Mouse (Mus musculus) intestine, postnatal 0 days (tissue): Measurements from ENCODE around the gene Dtx2. TPM values are rescaled to one million over a fixed set of nuclear protein-coding genes. Genes with fewer than 3 reads are reported as not detected.
"Not testable (repeated sequence)": the region's sequence is repeated elsewhere in the genome, so short reads cannot be mapped to it uniquely, and the experiment has no call there.

ENCODE experiments used
- ATAC-seq: fragments of 200-750 bp; cut with Nextera tagmentation; 2 replicates; pipeline ENCODE4 v1.8.0; 2017; ENCODE audit warnings: mild to moderate bottlenecking, moderate TSS enrichment, moderate library complexity
- H3K27ac ChIP-seq: fragments of 300-500 bp; sonication (generic); 2 replicates; pipeline ENCODE4 v1.5.1; 2014; ENCODE audit warnings: mild to moderate bottlenecking, low read depth, low read length, moderate library complexity
- H3K27me3 ChIP-seq: fragments of 300-500 bp; sonication (generic); replicated peaks from 2 replicates; pipeline ENCODE4 v1.6.1; 2014; ENCODE audit warnings: low read length, mixed read lengths; ENCODE audit not compliant: control insufficient read depth, insufficient read depth
- H3K36me3 ChIP-seq: fragments of 300-500 bp; sonication (generic); 2 replicates; pipeline ENCODE4 v1.6.1; 2014; ENCODE audit warnings: mild to moderate bottlenecking, moderate library complexity; ENCODE audit not compliant: control insufficient read depth, insufficient read depth
- H3K4me1 ChIP-seq: fragments of 300-500 bp; sonication (generic); replicated peaks from 2 replicates; pipeline ENCODE4 v1.6.1; 2014; ENCODE audit warnings: antibody characterized with exemption, low read length, mixed read lengths; ENCODE audit not compliant: control insufficient read depth, insufficient read depth
- H3K4me2 ChIP-seq: fragments of 300-500 bp; sonication (generic); replicated peaks from 2 replicates; pipeline ENCODE4 v1.6.1; 2014; ENCODE audit warnings: low read depth, mild to moderate bottlenecking, moderate library complexity
- H3K4me3 ChIP-seq: fragments of 300-500 bp; sonication (generic); 2 replicates; pipeline ENCODE4 v1.5.1; 2014; ENCODE audit warnings: low read depth, low read length
- H3K9ac ChIP-seq: fragments of 300-500 bp; sonication (generic); 2 replicates; pipeline ENCODE4 v1.6.1; 2014; ENCODE audit warnings: mild to moderate bottlenecking, low read depth, low read length
- H3K9me3 ChIP-seq: fragments of 300-500 bp; sonication (generic); 2 replicates; pipeline ENCODE4 v1.6.1; 2016; ENCODE audit warnings: mixed run types; ENCODE audit not compliant: control insufficient read depth
- CTCF ChIP-seq: sonication (generic); IDR thresholded peaks from 2 replicates; pipeline ENCODE4 v1.5.1; 2016; ENCODE audit warnings: low read depth, mild to moderate bottlenecking, control low read depth, antibody characterized with exemption, moderate library complexity
- WGBS: fragments of 180-500 bp; shearing (Covaris S2); extraction: QIAGEN DNeasy Blood & Tissue Kit; methylation state at CpG from one replicate; pipeline ENCODE4 v1.1.7; 2014; 5-methylcytosine and 5-hydroxymethylcytosine counted together
- polyA plus RNA-seq: library from polyadenylated mRNA; unstranded; fragments of >200 nt; fragmentation: Nextera tagmentation; extraction: Ambion mirVana; gene quantifications from 2 replicates; pipeline ENCODE4 v1.2.1, GENCODE M21; 2015

Gene Dtx2
- polyA plus RNA-seq, 1 experiment from 2014 or later, result 10.5 TPM

- Histone ChIP-seq H3K4me3 (no peak overlapping the region), H3K9me3 (no peaks in the 10 kb centered on the region), H3K4me2 (peak overlapping the region; percentile 45), H3K9ac (no peak overlapping the region), H3K4me1 (0 out of 2 replicates have a peak, but pooled peaks cover 8% of the 10 kb centered on the region), H3K27me3 (no peaks in the 10 kb centered on the region), H3K36me3 (no peaks in the 10 kb centered on the region), H3K27ac (no peak overlapping the region)
- 25% methylated on average over 5 of the region's 5 CpGs for WGBS
- no peak for TF ChIP-seq CTCF
- ATAC-seq, result no peak
These were observed 45.6 kb downstream of the Dtx2 start for GRCm38 (mm10) chr5:136040210-136040609.

- H3K4me2 ChIP-seq, result no peak overlapping the region
- H3K27me3 ChIP-seq, result no peaks in the 10 kb centered on the region
- H3K9ac ChIP-seq, result no peak overlapping the region
- TF ChIP-seq CTCF, result no peak
- H3K27ac ChIP-seq, result no peak overlapping the region
- no peak overlapping the region for H3K4me3 ChIP-seq
- 0 out of 2 replicates have a peak, but pooled peaks cover 8% of the 10 kb centered on the region for H3K4me1 ChIP-seq
- H3K36me3 ChIP-seq, result no peaks in the 10 kb centered on the region
- no peak for ATAC-seq
- no peaks in the 10 kb centered on the region for H3K9me3 ChIP-seq
- 54% methylated on average over 2 of the region's 2 CpGs for WGBS
These were observed 46.7 kb downstream of the Dtx2 start for GRCm38 (mm10) chr5:136041260-136041659.

- no peaks in the 10 kb centered on the region for H3K27me3 ChIP-seq
- no peak for TF ChIP-seq CTCF
- ATAC-seq, result no peak
These were observed 47.1 kb downstream of the Dtx2 start for GRCm38 (mm10) chr5:136041666-136042065.

GRCm38 (mm10) chr5:136044865-136045264 lies 50.3 kb downstream of the Dtx2 start:
- ATAC-seq, result no peak
- H3K9ac ChIP-seq, result no peak overlapping the region
- no peaks in the 10 kb centered on the region for H3K4me1 ChIP-seq
- no peak overlapping the region for H3K4me3 ChIP-seq
- peak; percentile 56; the same call in 1 of the 2 replicates for TF ChIP-seq CTCF
- 65% methylated on average over 13 of the region's 13 CpGs for WGBS
- H3K4me2 ChIP-seq, result no peak overlapping the region
- no peaks in the 10 kb centered on the region for H3K36me3 ChIP-seq
- H3K9me3 ChIP-seq, result no peaks in the 10 kb centered on the region
- H3K27me3 ChIP-seq, result no peaks in the 10 kb centered on the region
- H3K27ac ChIP-seq, result no peak overlapping the region

More at GRCm38 (mm10) chr5:136041666-136042065, 47.1 kb downstream of the Dtx2 start:
- H3K4me1 ChIP-seq, result 0 out of 2 replicates have a peak, but pooled peaks cover 8% of the 10 kb centered on the region
- no peak overlapping the region for H3K9ac ChIP-seq
- WGBS, result 94% methylated on average over 8 of the region's 8 CpGs
- no peak overlapping the region for H3K27ac ChIP-seq
- no peaks in the 10 kb centered on the region for H3K36me3 ChIP-seq
- no peak overlapping the region for H3K4me2 ChIP-seq
- no peak overlapping the region for H3K4me3 ChIP-seq
- no peaks in the 10 kb centered on the region for H3K9me3 ChIP-seq

GRCm38 (mm10) chr5:136045408-136045807 lies 50.8 kb downstream of the Dtx2 start:
- 45% methylated on average over 9 of the region's 9 CpGs for WGBS
- no peaks in the 10 kb centered on the region for H3K36me3 ChIP-seq
- no peak for ATAC-seq
- H3K27ac ChIP-seq, result no peak overlapping the region
- peak; percentile 63 for TF ChIP-seq CTCF
- no peak overlapping the region for H3K4me2 ChIP-seq
- no peaks in the 10 kb centered on the region for H3K4me1 ChIP-seq
- H3K4me3 ChIP-seq, result no peak overlapping the region
- no peak overlapping the region for H3K9ac ChIP-seq
- H3K27me3 ChIP-seq, result no peaks in the 10 kb centered on the region
- H3K9me3 ChIP-seq, result no peaks in the 10 kb centered on the region

- Histone ChIP-seq H3K36me3 (no peaks in the 10 kb centered on the region), H3K4me2 (peak overlapping the region; percentile 27; the same call in 1 of the 2 replicates), H3K4me3 (no peak overlapping the region), H3K9ac (no peak overlapping the region), H3K27ac (no peak overlapping the region), H3K27me3 (no peaks in the 10 kb centered on the region), H3K4me1 (no peaks in the 10 kb centered on the region), H3K9me3 (no peaks in the 10 kb centered on the region)
- TF ChIP-seq CTCF, result peak; percentile 90
- ATAC-seq, result peak; percentile 35; the same call in 1 of the 2 replicates
- WGBS, result 4% methylated on average over 10 of the region's 10 CpGs
These were observed 51.4 kb downstream of the Dtx2 start for GRCm38 (mm10) chr5:136045987-136046386.

GRCm38 (mm10) chr5:136048541-136048940 lies 53.9 kb downstream of the Dtx2 start:
- not testable (repeated sequence) for H3K9ac ChIP-seq, H3K27ac ChIP-seq, H3K4me2 ChIP-seq, H3K36me3 ChIP-seq, H3K4me3 ChIP-seq, H3K9me3 ChIP-seq, H3K27me3 ChIP-seq, ATAC-seq, H3K4me1 ChIP-seq
